Mouse (Mus musculus): ENCODE data around the gene Fam160b1. TPM values are rescaled to one million over a fixed set of nuclear protein-coding genes. Genes with fewer than 3 reads are reported as not detected.

Fam160b1 gene
- total RNA-seq, 2 experiments from 2014 or later: 22.6 to 23.5 TPM

DNA sequence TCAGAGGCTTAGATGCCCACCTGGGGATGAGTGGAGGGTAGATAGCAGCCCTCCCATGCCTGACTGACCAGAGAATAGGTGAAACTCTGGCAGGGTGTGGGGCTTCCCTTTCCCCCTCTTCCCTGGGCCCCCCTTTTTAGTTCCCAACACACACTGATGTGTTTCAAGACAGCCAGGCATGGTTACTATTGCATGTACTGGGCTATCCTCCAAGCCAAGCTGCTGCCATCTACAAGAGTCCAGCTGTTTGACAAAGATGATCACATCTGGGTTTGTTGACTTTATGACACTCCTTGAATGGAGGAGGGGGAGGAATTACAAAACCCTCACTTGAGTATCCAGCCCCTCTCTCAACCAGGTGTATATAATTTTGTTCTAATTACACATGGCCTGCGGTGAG, 47.5 kb downstream of the Fam160b1 start:
- intact Hi-C loops (cut with DNase I): no loop called here
- DNase-seq (ENCODE audit: low spot score in 2 of 2): no peak

DNA sequence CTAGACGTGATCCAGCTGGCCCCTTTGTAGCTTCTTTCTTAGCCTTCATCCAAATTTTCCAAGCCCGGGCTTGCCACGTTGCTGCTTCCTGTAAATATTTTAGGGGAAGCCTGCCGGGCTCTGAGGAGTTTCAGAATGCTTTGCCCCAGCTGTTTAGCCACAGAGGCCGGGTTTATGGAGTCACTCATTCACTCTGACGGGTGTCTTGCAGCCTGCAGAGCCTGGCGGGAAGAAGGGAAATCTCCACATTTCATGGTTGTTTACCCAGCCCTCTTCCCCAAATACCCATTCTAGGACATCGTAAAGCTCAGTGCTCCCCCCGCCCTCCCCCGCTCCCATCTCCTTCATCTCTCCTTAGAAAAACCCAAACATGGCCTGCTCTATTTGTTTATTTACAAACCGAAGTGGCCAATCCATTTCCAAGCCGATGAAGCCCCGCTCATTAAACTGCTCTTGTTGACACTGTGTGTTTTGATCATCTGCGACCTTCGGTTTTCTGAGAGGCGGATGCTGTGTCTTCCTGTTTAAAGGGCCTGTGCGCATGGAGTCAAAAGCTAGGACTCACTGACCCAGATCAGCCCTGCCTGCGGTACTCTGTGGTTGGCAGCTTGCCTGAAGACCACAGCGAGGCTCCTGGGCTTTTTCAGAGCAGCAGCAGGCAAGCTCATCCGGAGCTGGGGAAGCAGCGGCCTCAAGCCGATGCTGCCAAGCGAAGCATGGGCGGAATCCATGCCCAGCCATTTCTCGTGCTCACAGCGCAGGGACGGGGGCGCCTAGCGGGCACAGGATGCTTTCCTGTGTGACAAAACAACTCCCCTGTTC, 51.1 kb downstream of the Fam160b1 start:
- intact Hi-C loops (cut with DNase I): loop anchor here (5.0 kb wide), 1 partner anchor 41 kb away; the partner anchor contains the start of gene Trub1
- peak; percentile 61 for DNase-seq (ENCODE audit: low spot score in 2 of 2)

DNA sequence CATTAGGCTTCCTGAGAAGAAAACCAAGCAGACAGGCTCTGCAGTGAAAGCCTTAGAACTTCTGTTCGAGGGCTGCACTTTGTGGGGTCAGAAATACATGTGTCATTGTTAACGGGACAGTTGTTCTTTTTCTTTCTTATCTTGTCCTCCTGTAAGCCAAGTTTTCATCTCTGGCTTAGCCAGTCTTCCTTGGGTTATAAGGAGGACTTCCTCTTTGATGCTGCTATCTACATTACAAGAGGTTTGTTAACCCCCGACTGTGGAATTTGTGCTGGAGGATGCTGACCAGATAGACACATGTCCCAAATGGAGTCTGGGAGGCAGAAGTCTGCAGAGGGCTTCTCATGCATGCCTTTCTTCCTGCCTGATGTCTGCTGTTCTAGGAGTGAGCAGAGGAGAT, 52.7 kb downstream of the Fam160b1 start:
- DNase-seq (ENCODE audit: low spot score in 2 of 2): no peak
- intact Hi-C loops (cut with DNase I): loop anchor here (5.0 kb wide), 1 partner anchor 39 kb away; the partner anchor contains the start of gene Trub1

- no peak for DNase-seq (ENCODE audit: low spot score in 2 of 2)
- intact Hi-C loops (cut with DNase I): loop anchor here (5.0 kb wide), 1 partner anchor 38 kb away; the partner anchor contains the start of gene Trub1
Measured at GRCm38 (mm10) chr19:57413918-57414317, 53.4 kb downstream of the Fam160b1 start.

DNA sequence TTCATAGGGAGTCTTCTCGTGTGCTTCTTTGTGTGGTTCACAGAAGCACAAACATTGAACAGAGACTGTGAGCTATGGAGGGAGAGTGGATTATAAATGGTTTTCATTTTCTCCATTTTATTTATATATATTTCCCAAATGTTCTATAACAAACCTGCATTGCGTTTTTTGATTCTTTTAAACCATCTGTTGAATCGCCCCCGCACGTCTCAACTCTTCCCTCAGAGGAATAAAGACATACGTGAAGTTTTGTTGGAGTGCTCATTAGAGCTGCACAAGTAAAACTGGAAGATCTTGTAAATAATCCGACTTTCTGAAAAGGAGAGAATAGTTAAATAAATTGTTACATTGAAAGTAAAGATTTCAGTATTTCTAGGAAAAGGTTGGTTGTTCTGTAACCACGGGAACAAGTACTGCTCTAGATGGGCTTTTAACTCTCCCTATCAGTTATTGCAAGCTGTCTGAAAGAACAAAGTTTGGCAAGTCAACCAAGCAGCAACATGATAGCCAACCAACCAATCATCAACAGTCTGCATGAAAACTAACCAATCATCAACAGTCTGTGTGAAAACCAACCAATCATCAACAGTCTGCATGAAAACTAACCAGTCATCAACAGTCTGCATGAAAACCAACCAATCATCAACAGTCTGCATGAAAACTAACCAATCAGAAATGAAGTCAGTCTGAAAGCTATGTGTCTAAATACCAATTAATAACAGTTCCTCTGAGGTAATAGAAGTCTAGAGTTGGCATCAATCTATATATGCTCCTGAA, 54.7 kb downstream of the Fam160b1 start:
- intact Hi-C loops (cut with DNase I): no loop called here
- DNase-seq (ENCODE audit: low spot score in 2 of 2): peak; percentile 26 to 29

DNA sequence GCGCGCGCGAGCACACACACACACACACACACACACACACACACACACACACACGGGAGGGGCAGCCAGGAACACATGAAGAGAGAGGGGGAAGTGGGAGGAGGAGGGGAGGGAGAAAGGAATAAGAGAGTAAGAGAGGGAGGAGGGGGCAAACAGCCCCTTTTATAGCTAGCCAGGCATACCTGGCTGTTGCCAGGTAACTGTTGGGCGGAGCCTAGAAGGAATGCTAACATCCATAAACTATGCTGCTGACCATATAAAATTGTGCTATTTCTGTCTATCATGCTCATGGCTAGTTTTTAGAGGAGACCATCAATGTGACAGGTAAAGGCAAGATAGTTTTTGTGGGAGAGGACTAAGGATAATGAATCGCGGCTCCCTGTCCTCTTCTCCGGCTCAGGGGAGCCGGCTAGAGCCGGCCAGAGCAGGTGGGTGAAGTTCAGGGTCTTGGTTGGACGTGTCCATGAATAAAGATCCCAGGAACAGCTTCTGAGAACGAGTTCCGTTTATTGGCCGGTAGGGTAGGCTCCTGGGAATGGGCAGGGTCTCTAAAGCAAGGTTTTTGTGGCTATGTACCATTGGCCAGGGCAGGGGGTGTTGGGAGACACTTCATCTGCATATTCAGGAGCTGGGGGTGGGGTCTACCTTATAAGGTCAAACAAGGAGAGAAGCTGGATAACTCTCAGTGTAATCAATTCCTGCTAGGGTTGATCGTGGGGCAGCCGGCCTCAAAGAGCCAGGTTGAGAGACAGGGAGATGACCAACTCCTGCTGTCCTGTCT, 57.5 kb downstream of the Fam160b1 start:
- no peak for DNase-seq (ENCODE audit: low spot score in 2 of 2)
- intact Hi-C loops (cut with DNase I): no loop called here

GRCm38 (mm10) chr19:57423402-57423801, 62.9 kb downstream of the Fam160b1 start:
- intact Hi-C loops (cut with DNase I): no loop called here
- DNase-seq (ENCODE audit: low spot score in 2 of 2): no peak

- intact Hi-C loops (cut with DNase I): no loop called here
- no peak for DNase-seq (ENCODE audit: low spot score in 2 of 2)
Measured at GRCm38 (mm10) chr19:57425296-57425695, 64.8 kb downstream of the Fam160b1 start.

DNA sequence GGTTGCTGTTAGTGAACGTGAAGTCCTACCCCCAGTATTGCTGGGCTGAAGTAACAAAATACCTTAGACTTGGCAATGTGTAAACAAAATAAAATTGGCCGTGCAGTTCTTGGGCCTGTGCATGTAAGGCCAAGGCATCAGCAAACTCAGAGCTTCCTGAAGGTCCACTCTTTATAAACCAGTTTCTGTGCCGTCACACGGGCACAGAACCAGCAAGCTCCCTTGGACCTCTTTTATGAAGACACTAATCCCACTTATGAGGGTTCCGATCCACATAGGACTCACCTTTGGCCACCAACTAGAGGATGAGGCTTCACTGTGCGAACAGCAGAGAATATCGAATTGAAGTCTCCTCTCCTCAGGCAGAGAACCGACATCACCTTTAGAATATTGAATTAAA, 66.4 kb downstream of the Fam160b1 start:
- no peak for DNase-seq (ENCODE audit: low spot score in 2 of 2)
- intact Hi-C loops (cut with DNase I): no loop called here

- DNase-seq (ENCODE audit: low spot score in 2 of 2): no peak
- intact Hi-C loops (cut with DNase I): no loop called here
Measured at GRCm38 (mm10) chr19:57427756-57428438, 67.4 kb downstream of the Fam160b1 start.

DNA sequence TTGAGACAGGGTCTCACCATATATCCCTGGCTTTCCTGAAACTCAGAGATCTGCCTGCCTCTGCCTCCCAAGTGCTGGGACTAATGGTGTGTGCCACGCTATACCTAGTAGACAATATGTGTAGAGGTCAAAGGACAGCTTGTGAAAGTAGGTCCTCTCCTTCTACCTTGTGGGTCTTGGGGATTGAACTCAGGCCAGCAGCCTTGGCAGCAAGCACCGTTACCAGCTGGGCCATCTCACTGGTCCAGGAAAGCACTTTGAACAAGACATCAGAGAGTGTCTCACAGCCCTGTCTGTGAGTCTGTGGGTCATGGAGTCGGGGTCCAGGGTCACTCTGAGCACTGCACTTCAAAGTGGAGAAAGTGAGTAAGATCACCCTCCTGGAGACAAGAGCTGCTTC, 68.2 kb downstream of the Fam160b1 start:
- no peak for DNase-seq (ENCODE audit: low spot score in 2 of 2)
- intact Hi-C loops (cut with DNase I): no loop called here

DNA sequence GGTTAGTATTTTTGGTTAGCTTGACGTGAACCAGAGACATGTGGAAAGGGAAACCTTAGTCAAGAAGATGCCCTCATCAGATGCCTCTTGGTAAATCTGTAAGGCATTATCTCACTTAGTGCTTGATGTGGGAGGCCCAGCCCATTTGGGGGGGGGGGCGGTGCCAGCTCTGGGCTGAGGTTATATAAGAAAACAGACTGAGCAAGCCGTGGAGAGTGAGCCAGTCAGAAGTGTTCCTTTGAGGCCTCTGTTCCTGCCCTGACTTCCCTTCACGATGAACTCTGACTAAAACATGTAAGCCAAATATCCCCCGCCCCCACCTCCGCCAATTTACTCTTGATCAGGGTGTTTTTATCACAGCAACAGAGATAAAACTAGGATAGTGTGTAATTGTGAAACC, 69.4 kb downstream of the Fam160b1 start:
- intact Hi-C loops (cut with DNase I): no loop called here
- DNase-seq (ENCODE audit: low spot score in 2 of 2): no peak

DNA sequence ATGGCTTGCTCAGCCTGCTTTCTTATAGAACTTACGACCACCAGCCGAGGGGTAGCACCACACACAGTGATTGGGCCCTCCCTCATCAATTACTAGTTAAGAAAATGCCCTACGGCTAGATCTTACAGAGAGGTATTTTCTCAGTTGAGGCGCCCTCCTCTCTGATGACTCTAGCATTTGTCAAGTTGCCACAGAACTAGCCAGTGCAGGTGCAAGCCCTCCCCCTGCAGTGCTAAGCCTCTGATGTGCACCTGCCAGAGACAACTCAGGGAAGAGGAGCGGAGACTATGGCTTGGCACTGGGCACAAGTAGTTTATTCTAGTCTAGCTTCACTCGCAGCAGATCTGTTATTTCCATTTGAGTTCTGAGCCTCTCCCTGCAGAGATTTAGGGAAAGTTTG, 71.0 kb downstream of the Fam160b1 start:
- no peak for DNase-seq (ENCODE audit: low spot score in 2 of 2)
- intact Hi-C loops (cut with DNase I): no loop called here

GRCm38 (mm10) chr19:57434024-57434423, 73.5 kb downstream of the Fam160b1 start:
- no peak for DNase-seq (ENCODE audit: low spot score in 2 of 2)
- intact Hi-C loops (cut with DNase I): no loop called here

- intact Hi-C loops (cut with DNase I): no loop called here
- no peak for DNase-seq (ENCODE audit: low spot score in 2 of 2)
Measured at GRCm38 (mm10) chr19:57436586-57437021, 76.1 kb downstream of the Fam160b1 start.

GRCm38 (mm10) chr19:57437042-57437441, 76.6 kb downstream of the Fam160b1 start:
- no peak for DNase-seq (ENCODE audit: low spot score in 2 of 2)
- intact Hi-C loops (cut with DNase I): no loop called here

All from left cerebral cortex, postnatal 14 days (tissue).